Mouse (Mus musculus): ENCODE data around the gene Fxyd2. TPM values are rescaled to one million over a fixed set of nuclear protein-coding genes. Genes with fewer than 3 reads are reported as not detected.

Fxyd2 gene
- polyA plus RNA-seq, 1 experiment: 0.64 TPM

- Histone ChIP-seq H3K36me3 (replicated peaks; ENCODE audit: low read length) (no peaks in the 10 kb centered on the region), H3K4me3 (replicated peaks) (no peak overlapping the region), H3K4me1 (peaks cover 20% of the 10 kb centered on the region), H3K9me3 (no peaks in the 10 kb centered on the region), H3K27me3 (replicated peaks) (peaks cover 52% of the 10 kb centered on the region)
- TF ChIP-seq GATA1 (IDR thresholded peaks at IDR 0.05; ENCODE audit: borderline replicate concordance, low read length): no peak
- no peak for TF ChIP-seq FLI1 (IDR thresholded peaks at IDR 0.05; ENCODE audit: low read length)
These were observed 12.8 kb upstream of the Fxyd2 start for GRCm38 (mm10) chr9:45386698-45387097.

GRCm38 (mm10) chr9:45388385-45388994 lies 11.0 kb upstream of the Fxyd2 start:
- H3K27me3 ChIP-seq (replicated peaks): peaks cover 45% of the 10 kb centered on the region
- H3K9me3 ChIP-seq: no peaks in the 10 kb centered on the region
- no peak overlapping the region for H3K4me3 ChIP-seq (replicated peaks)
- peaks cover 20% of the 10 kb centered on the region for H3K4me1 ChIP-seq
- no peaks in the 10 kb centered on the region for H3K36me3 ChIP-seq (replicated peaks; ENCODE audit: low read length)
- TF ChIP-seq GATA1 (IDR thresholded peaks at IDR 0.05; ENCODE audit: borderline replicate concordance, low read length) (no peak), FLI1 (IDR thresholded peaks at IDR 0.05; ENCODE audit: low read length) (no peak)

- H3K36me3 ChIP-seq (replicated peaks; ENCODE audit: low read length): no peaks in the 10 kb centered on the region
- no peak overlapping the region for H3K4me3 ChIP-seq (replicated peaks)
- peaks cover 20% of the 10 kb centered on the region for H3K4me1 ChIP-seq
- TF ChIP-seq FLI1 (IDR thresholded peaks at IDR 0.05; ENCODE audit: low read length): no peak
- H3K27me3 ChIP-seq (replicated peaks): peaks cover 51% of the 10 kb centered on the region
- H3K9me3 ChIP-seq: 0 out of 2 replicates have a peak, but pooled peaks cover 3% of the 10 kb centered on the region
These were observed 9.9 kb upstream of the Fxyd2 start for GRCm38 (mm10) chr9:45389596-45389995.

- peaks cover 62% of the 10 kb centered on the region for H3K27me3 ChIP-seq (replicated peaks)
- TF ChIP-seq GATA1 (IDR thresholded peaks at IDR 0.05; ENCODE audit: borderline replicate concordance, low read length) (no peak), FLI1 (IDR thresholded peaks at IDR 0.05; ENCODE audit: low read length) (no peak)
These were observed 8.2 kb upstream of the Fxyd2 start for GRCm38 (mm10) chr9:45391299-45391698.

GRCm38 (mm10) chr9:45395218-45395617 lies 4.3 kb upstream of the Fxyd2 start:
- Histone ChIP-seq H3K4me3 (replicated peaks) (no peak overlapping the region), H3K36me3 (replicated peaks; ENCODE audit: low read length) (no peaks in the 10 kb centered on the region), H3K27me3 (replicated peaks) (peaks cover 84% of the 10 kb centered on the region), H3K9me3 (0 out of 2 replicates have a peak, but pooled peaks cover 3% of the 10 kb centered on the region), H3K4me1 (peaks cover 3% of the 10 kb centered on the region; the same call in 1 of the 2 replicates)
- TF ChIP-seq GATA1 (IDR thresholded peaks at IDR 0.05; ENCODE audit: borderline replicate concordance, low read length) (no peak), FLI1 (IDR thresholded peaks at IDR 0.05; ENCODE audit: low read length) (no peak)

More at GRCm38 (mm10) chr9:45391299-45391698, 8.2 kb upstream of the Fxyd2 start:
- H3K4me1 ChIP-seq: peaks cover 20% of the 10 kb centered on the region
- 0 out of 2 replicates have a peak, but pooled peaks cover 3% of the 10 kb centered on the region for H3K9me3 ChIP-seq
- no peaks in the 10 kb centered on the region for H3K36me3 ChIP-seq (replicated peaks; ENCODE audit: low read length)
- H3K4me3 ChIP-seq (replicated peaks): no peak overlapping the region

GRCm38 (mm10) chr9:45395796-45396195 lies 3.7 kb upstream of the Fxyd2 start:
- Histone ChIP-seq H3K36me3 (replicated peaks; ENCODE audit: low read length) (no peaks in the 10 kb centered on the region), H3K4me3 (replicated peaks) (no peak overlapping the region), H3K27me3 (replicated peaks) (peaks cover 84% of the 10 kb centered on the region), H3K9me3 (0 out of 2 replicates have a peak, but pooled peaks cover 3% of the 10 kb centered on the region), H3K4me1 (peaks cover 2% of the 10 kb centered on the region; the same call in 1 of the 2 replicates)
- TF ChIP-seq GATA1 (IDR thresholded peaks at IDR 0.05; ENCODE audit: borderline replicate concordance, low read length) (no peak), FLI1 (IDR thresholded peaks at IDR 0.05; ENCODE audit: low read length) (no peak)

- H3K4me3 ChIP-seq (replicated peaks): no peak overlapping the region
- no peaks in the 10 kb centered on the region; the same call in 1 of the 2 replicates for H3K4me1 ChIP-seq
- no peaks in the 10 kb centered on the region for H3K36me3 ChIP-seq (replicated peaks; ENCODE audit: low read length)
- H3K27me3 ChIP-seq (replicated peaks): peaks cover 98% of the 10 kb centered on the region
- no peak for TF ChIP-seq FLI1 (IDR thresholded peaks at IDR 0.05; ENCODE audit: low read length)
- TF ChIP-seq GATA1 (IDR thresholded peaks at IDR 0.05; ENCODE audit: borderline replicate concordance, low read length): no peak
- 0 out of 2 replicates have a peak, but pooled peaks cover 3% of the 10 kb centered on the region for H3K9me3 ChIP-seq
These were observed 1.1 kb upstream of the Fxyd2 start for GRCm38 (mm10) chr9:45398336-45398735.

- no peak for TF ChIP-seq GATA1 (IDR thresholded peaks at IDR 0.05; ENCODE audit: borderline replicate concordance, low read length)
- no peak for TF ChIP-seq FLI1 (IDR thresholded peaks at IDR 0.05; ENCODE audit: low read length)
- Histone ChIP-seq H3K9me3 (no peaks in the 10 kb centered on the region), H3K36me3 (replicated peaks; ENCODE audit: low read length) (no peaks in the 10 kb centered on the region), H3K4me3 (replicated peaks) (no peak overlapping the region), H3K27me3 (replicated peaks) (peaks cover 92% of the 10 kb centered on the region), H3K4me1 (peaks cover 13% of the 10 kb centered on the region)
These were observed 2.4 kb downstream of the Fxyd2 start for GRCm38 (mm10) chr9:45401851-45402250.

- H3K9me3 ChIP-seq: no peaks in the 10 kb centered on the region
- H3K4me3 ChIP-seq (replicated peaks): no peak overlapping the region
- no peaks in the 10 kb centered on the region for H3K36me3 ChIP-seq (replicated peaks; ENCODE audit: low read length)
- H3K4me1 ChIP-seq: peaks cover 24% of the 10 kb centered on the region
- H3K27me3 ChIP-seq (replicated peaks): peaks cover 92% of the 10 kb centered on the region
- TF ChIP-seq GATA1 (IDR thresholded peaks at IDR 0.05; ENCODE audit: borderline replicate concordance, low read length): no peak
- TF ChIP-seq FLI1 (IDR thresholded peaks at IDR 0.05; ENCODE audit: low read length): no peak
These were observed 3.5 kb downstream of the Fxyd2 start for GRCm38 (mm10) chr9:45402957-45403356.

- H3K27me3 ChIP-seq (replicated peaks): peaks cover 92% of the 10 kb centered on the region
- peaks cover 5% of the 10 kb centered on the region; the same call in 1 of the 2 replicates for H3K9me3 ChIP-seq
- peaks cover 32% of the 10 kb centered on the region for H3K4me1 ChIP-seq
- H3K4me3 ChIP-seq (replicated peaks): no peak overlapping the region
- no peaks in the 10 kb centered on the region for H3K36me3 ChIP-seq (replicated peaks; ENCODE audit: low read length)
- TF ChIP-seq FLI1 (IDR thresholded peaks at IDR 0.05; ENCODE audit: low read length) (no peak), GATA1 (IDR thresholded peaks at IDR 0.05; ENCODE audit: borderline replicate concordance, low read length) (no peak)
These were observed 6.2 kb downstream of the Fxyd2 start for GRCm38 (mm10) chr9:45405694-45406093.

Data from megakaryocyte, embryonic 14.5 days (primary cell).